Mouse (Mus musculus) limb, embryonic 14.5 days (tissue): ENCODE results near the gene Galk2. TPM values are rescaled to one million over a fixed set of nuclear protein-coding genes. Genes with fewer than 3 reads are reported as not detected.

Experiments
- ATAC-seq: fragments of 200-750 bp; cut with Nextera tagmentation; 2 replicates; pipeline ENCODE4 v1.8.0; 2017; ENCODE audit warnings: low read depth, moderate number of reproducible peaks, moderate TSS enrichment; ENCODE audit not compliant: low FRiP score
- DNase-seq: peaks from one replicate; pipeline ENCODE4 v3.0.0-alpha.2; 2015; ENCODE audit warnings: low spot score
- H3K27ac ChIP-seq: fragments of 300-500 bp; sonication (generic); replicated peaks from 2 replicates; pipeline ENCODE4 v1.5.1; 2014; ENCODE audit warnings: low read depth, mild to moderate bottlenecking, low read length, moderate library complexity, mixed read lengths
- H3K27me3 ChIP-seq: fragments of 300-500 bp; sonication (generic); 2 replicates; pipeline ENCODE4 v1.6.1; 2014; ENCODE audit warnings: low read length, mixed read lengths; ENCODE audit not compliant: control insufficient read depth, insufficient read depth
- H3K36me3 ChIP-seq: fragments of 300-500 bp; sonication (generic); 2 replicates; pipeline ENCODE4 v1.6.1; 2014; ENCODE audit warnings: mild to moderate bottlenecking, low read length, moderate library complexity, mixed read lengths; ENCODE audit not compliant: control insufficient read depth, insufficient read depth
- H3K4me1 ChIP-seq: fragments of 300-500 bp; sonication (generic); 2 replicates; pipeline ENCODE4 v1.6.1; 2014; ENCODE audit warnings: antibody characterized with exemption, low read length, mixed read lengths; ENCODE audit not compliant: control insufficient read depth, insufficient read depth
- H3K4me2 ChIP-seq: fragments of 300-500 bp; sonication (generic); replicated peaks from 2 replicates; pipeline ENCODE4 v1.6.1; 2014; ENCODE audit warnings: low read depth, mild to moderate bottlenecking, low read length, moderate library complexity; ENCODE audit not compliant: severe bottlenecking
- H3K4me3 ChIP-seq: fragments of 300-500 bp; sonication (generic); replicated peaks from 2 replicates; pipeline ENCODE4 v1.5.1; 2014; ENCODE audit warnings: low read length
- H3K9ac ChIP-seq: fragments of 300-500 bp; sonication (generic); 2 replicates; pipeline ENCODE4 v1.6.1; 2014; ENCODE audit warnings: mild to moderate bottlenecking, low read depth, low read length, moderate library complexity; ENCODE audit not compliant: severe bottlenecking
- H3K9me3 ChIP-seq: fragments of 300-500 bp; sonication (generic); 2 replicates; pipeline ENCODE4 v1.6.1; 2016; ENCODE audit warnings: low read length; ENCODE audit not compliant: control insufficient read depth
- POLR2A ChIP-seq: fragments of 200-500 bp; IDR thresholded peaks from 2 replicates; pipeline ENCODE4 v1.8.0; 2012; ENCODE audit warnings: inconsistent platforms, mild to moderate bottlenecking, moderate library complexity, borderline replicate concordance; ENCODE audit not compliant: insufficient read depth, insufficient read length; ENCODE audit errors: extremely low read depth
- WGBS: fragments of 180-500 bp; shearing (Covaris S2); extraction: QIAGEN DNeasy Blood & Tissue Kit; methylation state at CpG from one replicate; pipeline ENCODE4 v1.1.7; 2014; 5-methylcytosine and 5-hydroxymethylcytosine counted together
- polyA plus RNA-seq, 2 experiments: library from polyadenylated mRNA; depleted of rRNA in 1 of 2; stranded (reverse) in 1 of 2; unstranded in 1 of 2; fragments of >200 nt; fragmentation: Nextera tagmentation in 1 of 2; extraction: Ambion mirVana in 1 of 2; gene quantifications; 2 replicates each; pipeline versions ENCODE4 v1.2.1 to v1.2.3; 2012 to 2014

Galk2 gene
- 29.2 and 30.5 TPM in 2 replicates for polyA plus RNA-seq (2012; rRNA removed)
- 40.8 and 43.4 TPM in 2 replicates for polyA plus RNA-seq (2014; fragmentation: Nextera tagmentation; extraction: Ambion mirVana)

GRCm38 (mm10) chr2:125858521-125859280 lies at the start of gene Galk2, which contains the start of gene Cops2:
Gene Galk2 (plus strand): TSS chr2:125859109.
Gene Cops2 (minus strand): TSS chr2:125859139.
- H3K4me2 ChIP-seq: peak within 1 kb of the TSS; percentile 67
- H3K27ac ChIP-seq: peak within 1 kb of the TSS; percentile 89
- H3K9me3 ChIP-seq: no peaks in the 10 kb centered on the region
- peaks cover 4% of the 10 kb centered on the region for H3K4me1 ChIP-seq
- peak within 1 kb of the TSS; percentile 97 for H3K9ac ChIP-seq
- 0% methylated on average over 44 of the region's 54 CpGs for WGBS
- no peaks in the 10 kb centered on the region for H3K27me3 ChIP-seq
- H3K4me3 ChIP-seq: peak within 1 kb of the TSS; percentile 99
- ATAC-seq (peak; percentile 98), DNase-seq (peak; percentile 97)
- no peaks in the 10 kb centered on the region; the same call in 1 of the 2 replicates for H3K36me3 ChIP-seq
- peak; percentile 46; the same call in 1 of the 2 replicates for TF ChIP-seq POLR2A

GRCm38 (mm10) chr2:125809551-125809950 lies 49.4 kb upstream of the Galk2 start:
- no peaks in the 10 kb centered on the region for H3K4me1 ChIP-seq
- no peak overlapping the region for H3K9ac ChIP-seq
- H3K9me3 ChIP-seq: no peaks in the 10 kb centered on the region
- no peak for TF ChIP-seq POLR2A
- H3K4me3 ChIP-seq: no peak overlapping the region
- no peak overlapping the region for H3K27ac ChIP-seq
- no peaks in the 10 kb centered on the region for H3K36me3 ChIP-seq
- no peak for ATAC-seq
- no peak for DNase-seq
- H3K27me3 ChIP-seq: no peaks in the 10 kb centered on the region
- H3K4me2 ChIP-seq: no peak overlapping the region
- 66% methylated on average over 7 of the region's 7 CpGs for WGBS

- H3K4me1 ChIP-seq: no peaks in the 10 kb centered on the region
- ATAC-seq: no peak
- no peak for DNase-seq
- no peak overlapping the region for H3K9ac ChIP-seq
- WGBS: 84% methylated on average over 2 of the region's 2 CpGs
- H3K27ac ChIP-seq: no peak overlapping the region
- H3K4me3 ChIP-seq: no peak overlapping the region
- H3K36me3 ChIP-seq: no peaks in the 10 kb centered on the region
- H3K9me3 ChIP-seq: no peaks in the 10 kb centered on the region
- TF ChIP-seq POLR2A: no peak
- H3K27me3 ChIP-seq: no peaks in the 10 kb centered on the region
- no peak overlapping the region for H3K4me2 ChIP-seq
These were observed 47.6 kb upstream of the Galk2 start for GRCm38 (mm10) chr2:125811332-125811731.

GRCm38 (mm10) chr2:125813972-125814595 lies 44.8 kb upstream of the Galk2 start:
- Histone ChIP-seq H3K36me3 (no peaks in the 10 kb centered on the region), H3K4me3 (no peak overlapping the region), H3K27me3 (no peaks in the 10 kb centered on the region), H3K9me3 (no peaks in the 10 kb centered on the region), H3K4me1 (no peaks in the 10 kb centered on the region), H3K4me2 (no peak overlapping the region), H3K9ac (no peak overlapping the region), H3K27ac (no peak overlapping the region)
- no peak for TF ChIP-seq POLR2A
- ATAC-seq (no peak), DNase-seq (no peak)
- WGBS: 67% methylated on average over 9 of the region's 9 CpGs

GRCm38 (mm10) chr2:125820397-125820796 lies 38.5 kb upstream of the Galk2 start:
- DNase-seq (no peak), ATAC-seq (no peak)
- no peaks in the 10 kb centered on the region for H3K36me3 ChIP-seq
- H3K4me2 ChIP-seq: no peak overlapping the region
- H3K4me3 ChIP-seq: no peak overlapping the region
- no peaks in the 10 kb centered on the region for H3K4me1 ChIP-seq
- no peaks in the 10 kb centered on the region for H3K9me3 ChIP-seq
- H3K9ac ChIP-seq: no peak overlapping the region
- H3K27me3 ChIP-seq: no peaks in the 10 kb centered on the region
- WGBS: 82% methylated on average over 4 of the region's 4 CpGs
- no peak for TF ChIP-seq POLR2A
- no peak overlapping the region for H3K27ac ChIP-seq
